Mouse (Mus musculus) spleen, postnatal 4 days (tissue): ENCODE results near the gene Dtnb.
A peak's percentile ranks its signal among the peaks of the same experiment; 100 is the strongest.

ENCODE experiments used
- DNase-seq, 2 experiments: peaks; one replicate each; pipeline ENCODE4 v3.0.0; 2022; ENCODE audit warnings: low spot score in 2 of 2

Gene Dtnb

GRCm38 (mm10) chr12:3572581-3573397 lies 608 bp downstream of the Dtnb start:
- DNase-seq = peak; percentile 50 to 81

- no peak for DNase-seq
These were observed 1.2 kb downstream of the Dtnb start for GRCm38 (mm10) chr12:3573410-3573809.

GRCm38 (mm10) chr12:3574670-3575069 lies 2.5 kb downstream of the Dtnb start:
- no peak for DNase-seq

DNA sequence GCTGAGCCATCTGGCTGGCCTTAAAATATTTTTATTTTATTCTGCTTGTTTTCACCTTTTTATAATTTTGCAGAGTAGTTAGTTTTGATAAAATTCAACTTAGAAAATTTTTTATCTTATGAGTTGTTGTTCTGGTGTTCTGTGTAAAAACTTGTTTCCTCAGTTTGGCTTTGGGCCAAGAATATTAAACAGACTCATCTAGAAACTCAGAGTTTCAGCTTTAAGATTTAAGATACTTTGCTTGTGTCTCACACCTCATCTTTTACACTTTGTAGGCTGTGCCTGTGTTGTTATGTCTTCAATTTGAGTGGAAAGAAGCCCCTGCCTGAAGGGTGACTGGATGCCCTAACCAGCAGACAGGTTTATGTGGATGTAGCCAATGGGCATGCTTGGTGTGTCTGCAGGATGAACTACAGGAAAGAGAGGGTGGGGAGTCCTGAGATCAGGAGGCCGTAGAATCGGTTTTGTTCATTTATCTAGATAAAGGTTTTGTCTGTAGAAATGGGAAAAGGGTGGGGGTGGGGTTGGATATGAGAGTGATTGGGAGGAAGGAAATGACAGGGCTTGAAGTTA lies 7.9 kb downstream of the Dtnb start:
- DNase-seq = no peak

GRCm38 (mm10) chr12:3582604-3583003 lies 10.4 kb downstream of the Dtnb start:
- DNase-seq = no peak

DNA sequence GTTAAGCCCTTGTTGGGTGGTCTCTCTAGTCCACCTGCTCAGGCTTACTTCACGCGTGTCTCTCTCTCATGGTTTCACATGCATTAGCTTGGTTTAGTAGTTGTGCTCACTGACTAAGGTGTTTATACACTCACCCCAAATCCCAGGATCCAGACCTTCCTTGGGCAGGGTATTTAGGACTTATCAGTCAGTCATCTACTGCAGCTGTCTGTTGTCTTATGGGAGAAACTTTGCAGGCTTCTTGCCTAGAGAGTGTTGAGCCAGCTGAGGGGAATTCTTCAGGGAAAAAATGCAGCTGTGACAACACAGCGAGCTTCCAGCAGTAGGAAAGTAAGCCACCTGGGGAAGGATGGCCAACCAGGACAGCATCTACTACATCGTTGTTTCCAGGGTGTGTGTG lies 13.3 kb downstream of the Dtnb start:
- DNase-seq = no peak

DNA sequence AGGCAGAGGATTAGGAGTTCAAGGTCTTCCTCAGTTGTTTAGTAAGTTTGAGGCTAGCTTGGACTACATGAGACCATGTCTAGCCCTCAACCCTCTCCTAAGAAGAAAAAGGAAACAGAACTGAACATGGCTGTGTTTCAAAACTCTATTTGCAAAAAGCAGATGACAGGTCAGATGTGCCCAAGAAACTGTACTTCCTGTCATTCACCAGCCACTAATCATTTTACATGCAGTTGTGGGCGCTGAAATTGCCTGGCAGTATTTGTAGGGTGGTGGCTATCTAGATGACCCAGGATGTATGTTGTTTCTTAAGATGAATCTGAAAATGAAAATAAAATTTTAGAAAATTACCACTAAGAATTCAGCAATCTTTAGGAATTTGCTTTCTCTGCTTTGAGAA lies 14.8 kb downstream of the Dtnb start:
- DNase-seq = no peak

GRCm38 (mm10) chr12:3590039-3590438 lies 17.9 kb downstream of the Dtnb start:
- no peak for DNase-seq

DNA sequence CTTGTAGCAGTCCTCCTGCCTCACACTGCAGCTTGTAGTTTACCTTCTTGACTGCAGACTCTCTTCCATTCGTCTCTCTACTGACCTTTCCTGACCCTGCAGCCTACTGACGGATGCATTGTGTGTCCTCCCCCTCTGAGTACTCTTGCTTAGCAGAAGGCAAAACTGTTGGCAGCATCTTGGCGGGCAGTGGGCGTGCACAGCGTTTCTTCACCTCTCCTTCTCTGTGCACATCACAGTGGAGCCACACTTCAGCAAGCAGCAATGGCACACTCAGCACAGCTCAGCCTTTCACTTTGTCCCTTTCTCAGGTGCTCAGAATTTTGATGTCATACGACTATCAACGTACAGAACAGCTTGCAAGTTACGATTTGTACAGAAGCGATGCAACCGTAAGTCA lies 19.4 kb downstream of the Dtnb start:
- no peak for DNase-seq

- no peak for DNase-seq
These were observed 30.6 kb downstream of the Dtnb start for GRCm38 (mm10) chr12:3602786-3603185.

- no peak for DNase-seq
These were observed 34.0 kb downstream of the Dtnb start for GRCm38 (mm10) chr12:3606202-3606601.

DNA sequence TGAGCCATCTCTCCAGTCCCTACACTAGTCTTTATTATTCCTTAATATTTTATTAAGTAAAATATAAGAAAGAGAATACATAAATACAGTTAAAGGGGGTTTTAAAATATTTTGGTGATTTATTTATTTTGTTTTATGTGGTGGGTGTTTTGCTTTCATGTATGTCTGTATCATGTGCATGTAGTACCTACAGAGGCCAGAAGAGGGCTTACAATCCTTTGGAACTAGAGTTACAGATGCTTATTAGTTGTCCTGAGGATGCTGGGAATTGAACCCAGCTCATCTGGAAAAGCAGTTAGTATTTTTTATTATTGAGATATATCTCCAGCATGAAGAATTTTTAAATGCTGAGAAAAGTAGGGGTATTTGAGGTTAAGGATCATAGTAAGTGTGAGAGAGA lies 37.6 kb downstream of the Dtnb start:
- peak in 1 of 2 experiments; percentile 18 for DNase-seq

DNA sequence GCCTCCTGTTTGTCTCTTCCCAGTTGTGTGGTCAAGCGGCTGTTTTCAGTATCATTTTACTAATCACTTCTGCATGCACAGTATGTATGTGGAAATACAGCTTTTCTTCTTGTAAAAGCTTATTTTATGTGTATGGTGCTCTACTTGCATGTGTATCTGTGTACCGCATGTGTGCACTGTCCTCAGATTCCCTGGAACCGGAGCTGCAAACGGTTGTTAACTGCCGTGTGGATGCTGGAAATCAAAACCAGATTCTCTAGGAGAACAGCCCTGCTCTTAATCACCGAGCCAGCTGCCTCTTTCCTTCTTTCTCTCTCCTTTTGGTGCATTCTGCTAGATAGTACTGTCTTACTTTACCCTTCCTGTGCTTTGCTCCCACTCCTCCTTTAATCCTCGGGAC lies 39.7 kb downstream of the Dtnb start:
- no peak for DNase-seq

DNA sequence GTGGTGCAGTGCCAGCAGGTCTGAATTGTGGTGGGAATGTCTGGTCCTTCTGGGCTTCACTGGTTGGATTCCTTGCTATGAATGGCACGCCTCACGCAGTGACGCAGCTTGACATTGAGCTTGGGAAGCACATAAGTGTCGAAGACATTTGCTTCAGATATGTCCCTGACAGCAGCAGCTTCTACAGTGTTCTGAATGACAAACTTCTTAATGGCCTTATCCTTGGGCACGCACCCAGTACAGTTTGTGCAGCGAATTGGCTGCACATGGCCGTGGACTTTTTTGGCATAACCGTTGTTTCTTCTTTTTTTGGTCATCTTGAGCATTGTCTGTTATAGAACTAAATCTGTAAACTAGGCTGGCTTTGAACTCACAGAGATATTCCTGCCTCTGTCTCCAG lies 42.9 kb downstream of the Dtnb start:
- DNase-seq = no peak

DNA sequence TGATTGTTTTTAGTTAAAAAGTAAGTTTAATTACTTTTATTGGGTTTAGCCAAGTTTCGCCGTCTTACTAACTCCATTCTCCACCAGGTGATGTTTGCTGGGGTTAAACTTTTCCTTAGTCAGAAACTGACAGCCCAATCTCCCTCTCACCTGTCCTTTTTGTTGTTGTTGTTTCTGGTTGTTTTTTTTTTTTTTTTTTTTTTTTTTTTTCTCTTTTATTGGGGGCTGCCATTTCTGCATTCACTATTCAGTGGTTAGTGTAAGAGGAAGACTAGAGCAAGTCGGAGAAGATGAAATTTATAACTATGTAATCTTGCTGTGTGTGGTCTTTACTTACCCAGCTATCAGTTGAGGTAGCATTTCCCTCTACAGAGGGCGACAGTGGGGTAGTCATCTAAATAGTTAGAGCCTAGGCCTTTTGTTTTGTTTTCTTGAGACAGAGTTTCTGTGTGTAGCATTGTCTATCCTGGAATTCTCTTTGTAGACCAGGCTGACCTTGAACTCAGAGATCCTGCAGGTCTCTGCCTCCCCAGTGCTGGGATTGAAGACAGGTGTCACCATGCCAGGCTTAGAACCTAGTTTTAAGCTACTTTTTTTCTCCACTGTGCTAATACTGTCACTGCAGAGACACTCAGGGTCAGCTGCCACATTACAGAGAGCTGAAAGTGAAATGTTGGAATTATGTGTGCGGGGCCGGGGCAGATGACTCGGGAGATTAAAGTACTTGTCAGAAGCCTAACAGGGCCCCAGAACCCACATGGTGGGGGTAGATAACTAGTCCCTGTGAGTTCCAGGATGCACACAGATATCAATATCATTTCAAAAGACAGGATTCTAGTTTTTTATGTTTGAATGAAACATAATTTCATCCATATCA lies 46.2 kb downstream of the Dtnb start:
- peak; percentile 51 to 65 for DNase-seq

DNA sequence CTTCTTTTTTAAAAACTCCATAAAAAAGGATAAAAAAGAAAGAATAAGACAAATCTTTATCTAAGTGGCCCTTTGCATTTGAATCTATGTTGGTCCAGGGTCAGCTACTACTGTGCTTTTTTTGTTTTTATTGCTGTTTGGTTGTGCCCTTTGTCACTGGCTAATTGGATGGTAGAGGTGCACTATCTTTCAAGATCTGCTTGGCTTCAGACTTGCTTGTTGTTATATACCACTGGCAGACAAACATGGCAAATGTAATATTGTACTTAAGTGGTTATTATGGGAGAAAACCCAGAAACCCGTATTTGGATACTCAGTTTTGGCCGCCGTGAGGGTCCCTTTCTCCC lies 46.8 kb downstream of the Dtnb start:
- no peak for DNase-seq

DNA sequence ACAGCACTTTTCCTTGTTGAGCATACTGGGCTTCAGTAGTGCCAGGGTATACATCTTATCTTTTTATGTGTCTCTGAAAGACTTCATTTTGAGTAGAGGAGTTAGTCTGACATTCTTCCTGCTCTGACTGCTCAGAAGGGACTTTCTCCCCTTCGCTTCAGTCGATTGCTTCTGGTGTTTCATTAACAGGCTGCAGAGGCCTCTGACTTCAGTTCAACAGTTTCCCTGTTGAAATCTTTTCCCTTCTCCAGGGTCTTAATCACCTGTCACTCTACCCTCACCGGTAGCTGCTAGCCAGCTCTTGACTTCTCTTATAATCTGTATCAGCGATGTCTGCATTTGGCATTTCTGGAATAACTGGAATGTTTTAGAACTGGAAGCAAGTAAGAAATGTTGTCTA lies 54.7 kb downstream of the Dtnb start:
- DNase-seq = no peak

GRCm38 (mm10) chr12:3641931-3642330 lies 69.8 kb downstream of the Dtnb start:
- no peak for DNase-seq

DNA sequence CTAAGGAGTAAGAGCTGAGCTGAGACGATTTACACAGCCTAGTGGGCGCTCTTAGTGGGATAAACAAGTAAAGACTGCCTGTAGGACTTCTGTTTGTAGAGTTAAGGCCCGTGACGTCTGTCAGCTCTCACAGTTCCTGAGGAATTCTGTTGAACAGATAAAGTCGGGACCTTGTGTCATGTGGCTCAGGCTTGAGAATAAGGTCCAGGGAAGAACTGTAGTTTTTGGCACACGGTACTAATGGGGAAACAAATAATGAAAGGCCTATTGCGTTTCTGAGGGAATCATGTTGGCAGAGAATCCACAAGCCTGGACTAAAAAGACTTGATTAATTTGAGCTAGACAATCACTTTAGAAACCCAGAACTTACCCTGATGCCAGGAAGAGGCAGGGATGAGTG lies 84.6 kb downstream of the Dtnb start:
- no peak for DNase-seq

GRCm38 (mm10) chr12:3657234-3657633 lies 85.1 kb downstream of the Dtnb start:
- no peak for DNase-seq

GRCm38 (mm10) chr12:3657786-3658185 lies 85.6 kb downstream of the Dtnb start:
- no peak for DNase-seq

- DNase-seq = no peak
These were observed 87.6 kb downstream of the Dtnb start for GRCm38 (mm10) chr12:3659554-3660311.
